Mouse (Mus musculus): ENCODE data around the gene Muc1. TPM values are rescaled to one million over a fixed set of nuclear protein-coding genes. Genes with fewer than 3 reads are reported as not detected.

Muc1 gene
- polyA plus RNA-seq, 1 experiment from 2014 or later = 0.30 TPM

GRCm38 (mm10) chr3:89277281-89278021 is 48.6 kb downstream of the Muc1 start:
- Histone ChIP-seq H3K4me1 (replicated peaks; ENCODE audit: control insufficient read depth, insufficient read depth, low read length) (peaks cover 26% of the 10 kb centered on the region), H3K27ac (ENCODE audit: low read depth, low read length) (no peak overlapping the region), H3K4me3 (ENCODE audit: low read depth, low read length) (peak overlapping the region; percentile 56), H3K27me3 (replicated peaks; ENCODE audit: control insufficient read depth, insufficient read depth, low read length) (peaks cover 48% of the 10 kb centered on the region), H3K4me2 (peak overlapping the region; percentile 94), H3K36me3 (ENCODE audit: control insufficient read depth, insufficient read depth, low read length) (no peaks in the 10 kb centered on the region), H3K9me3 (ENCODE audit: control insufficient read depth, low read length) (no peaks in the 10 kb centered on the region), H3K9ac (ENCODE audit: low read depth, low read length) (no peak overlapping the region)
- WGBS = 43% methylated on average over 14 of the region's 14 CpGs
- DNase-seq (ENCODE audit: low spot score) = no peak
- ATAC-seq (replicated peaks; ENCODE audit: low FRiP score) = no peak

GRCm38 (mm10) chr3:89278107-89278506 is 49.2 kb downstream of the Muc1 start:
- Histone ChIP-seq H3K9ac (ENCODE audit: low read depth, low read length) (peak overlapping the region; percentile 9; the same call in 1 of the 2 replicates), H3K36me3 (ENCODE audit: control insufficient read depth, insufficient read depth, low read length) (no peaks in the 10 kb centered on the region), H3K27ac (ENCODE audit: low read depth, low read length) (peak overlapping the region; percentile 43; the same call in 1 of the 2 replicates), H3K4me1 (replicated peaks; ENCODE audit: control insufficient read depth, insufficient read depth, low read length) (peaks cover 26% of the 10 kb centered on the region), H3K27me3 (replicated peaks; ENCODE audit: control insufficient read depth, insufficient read depth, low read length) (peaks cover 48% of the 10 kb centered on the region), H3K4me2 (peak overlapping the region; percentile 94), H3K9me3 (ENCODE audit: control insufficient read depth, low read length) (no peaks in the 10 kb centered on the region), H3K4me3 (ENCODE audit: low read depth, low read length) (peak overlapping the region; percentile 56)
- ATAC-seq (replicated peaks; ENCODE audit: low FRiP score) (no peak), DNase-seq (ENCODE audit: low spot score) (no peak)
- WGBS = 51% methylated on average over 7 of the region's 7 CpGs

GRCm38 (mm10) chr3:89278643-89279042 is 49.8 kb downstream of the Muc1 start:
- Histone ChIP-seq H3K4me3 (ENCODE audit: low read depth, low read length) (peak overlapping the region; percentile 56), H3K4me1 (replicated peaks; ENCODE audit: control insufficient read depth, insufficient read depth, low read length) (peaks cover 26% of the 10 kb centered on the region), H3K4me2 (peak overlapping the region; percentile 94), H3K9me3 (ENCODE audit: control insufficient read depth, low read length) (no peaks in the 10 kb centered on the region), H3K36me3 (ENCODE audit: control insufficient read depth, insufficient read depth, low read length) (no peaks in the 10 kb centered on the region), H3K27me3 (replicated peaks; ENCODE audit: control insufficient read depth, insufficient read depth, low read length) (peaks cover 48% of the 10 kb centered on the region), H3K9ac (ENCODE audit: low read depth, low read length) (peak overlapping the region; percentile 52; the same call in 1 of the 2 replicates), H3K27ac (ENCODE audit: low read depth, low read length) (no peak overlapping the region; the same call in 1 of the 2 replicates)
- no peak for ATAC-seq (replicated peaks; ENCODE audit: low FRiP score)
- 13% methylated on average over 8 of the region's 8 CpGs for WGBS
- no peak for DNase-seq (ENCODE audit: low spot score)

- H3K4me2 ChIP-seq = peak overlapping the region; percentile 94
- DNase-seq (ENCODE audit: low spot score) = peak; percentile 77
- H3K36me3 ChIP-seq (ENCODE audit: control insufficient read depth, insufficient read depth, low read length) = no peaks in the 10 kb centered on the region
- peaks cover 48% of the 10 kb centered on the region for H3K27me3 ChIP-seq (replicated peaks; ENCODE audit: control insufficient read depth, insufficient read depth, low read length)
- peak; percentile 47 for ATAC-seq (replicated peaks; ENCODE audit: low FRiP score)
- peak overlapping the region; percentile 56 for H3K4me3 ChIP-seq (ENCODE audit: low read depth, low read length)
- 3% methylated on average over 35 of the region's 35 CpGs for WGBS
- H3K9ac ChIP-seq (ENCODE audit: low read depth, low read length) = peak overlapping the region; percentile 52
- peak overlapping the region; percentile 29; the same call in 1 of the 2 replicates for H3K27ac ChIP-seq (ENCODE audit: low read depth, low read length)
- H3K9me3 ChIP-seq (ENCODE audit: control insufficient read depth, low read length) = no peaks in the 10 kb centered on the region
- H3K4me1 ChIP-seq (replicated peaks; ENCODE audit: control insufficient read depth, insufficient read depth, low read length) = peaks cover 26% of the 10 kb centered on the region
These were observed 50.5 kb downstream of the Muc1 start for GRCm38 (mm10) chr3:89279153-89279890.

GRCm38 (mm10) chr3:89280050-89280605 is 51.3 kb downstream of the Muc1 start:
- H3K4me2 ChIP-seq = peak overlapping the region; percentile 94
- H3K27me3 ChIP-seq (replicated peaks; ENCODE audit: control insufficient read depth, insufficient read depth, low read length) = peaks cover 50% of the 10 kb centered on the region
- ATAC-seq (replicated peaks; ENCODE audit: low FRiP score) (no peak), DNase-seq (ENCODE audit: low spot score) (peak; percentile 50)
- H3K9ac ChIP-seq (ENCODE audit: low read depth, low read length) = peak overlapping the region; percentile 52
- WGBS = under 1% methylated on average over 29 of the region's 29 CpGs
- H3K36me3 ChIP-seq (ENCODE audit: control insufficient read depth, insufficient read depth, low read length) = no peaks in the 10 kb centered on the region
- no peak overlapping the region for H3K27ac ChIP-seq (ENCODE audit: low read depth, low read length)
- no peaks in the 10 kb centered on the region for H3K9me3 ChIP-seq (ENCODE audit: control insufficient read depth, low read length)
- peaks cover 26% of the 10 kb centered on the region for H3K4me1 ChIP-seq (replicated peaks; ENCODE audit: control insufficient read depth, insufficient read depth, low read length)
- peak overlapping the region; percentile 56 for H3K4me3 ChIP-seq (ENCODE audit: low read depth, low read length)

GRCm38 (mm10) chr3:89280606-89281511 is 52.0 kb downstream of the Muc1 start, which contains the start of gene Efna1:
TSS of gene Efna1 (minus strand) at chr3:89281142.
- Histone ChIP-seq H3K27ac (ENCODE audit: low read depth, low read length) (peak within 1 kb of the TSS; percentile 38; the same call in 1 of the 2 replicates), H3K4me1 (replicated peaks; ENCODE audit: control insufficient read depth, insufficient read depth, low read length) (peaks cover 26% of the 10 kb centered on the region), H3K4me3 (ENCODE audit: low read depth, low read length) (peak within 1 kb of the TSS; percentile 56), H3K4me2 (peak within 1 kb of the TSS; percentile 94), H3K27me3 (replicated peaks; ENCODE audit: control insufficient read depth, insufficient read depth, low read length) (peaks cover 50% of the 10 kb centered on the region), H3K36me3 (ENCODE audit: control insufficient read depth, insufficient read depth, low read length) (no peaks in the 10 kb centered on the region), H3K9me3 (ENCODE audit: control insufficient read depth, low read length) (no peaks in the 10 kb centered on the region), H3K9ac (ENCODE audit: low read depth, low read length) (peak within 1 kb of the TSS; percentile 52)
- whole genome bisulfite sequencing = 1% methylated on average over 52 of the region's 52 CpGs
- 0 out of 2 replicates have a peak, but pooled peaks have one; percentile 37 for ATAC-seq (replicated peaks; ENCODE audit: low FRiP score)
- DNase-seq (ENCODE audit: low spot score) = peak; percentile 50

- ATAC-seq (replicated peaks; ENCODE audit: low FRiP score) (no peak), DNase-seq (ENCODE audit: low spot score) (peak; percentile 80)
- Histone ChIP-seq H3K4me2 (peak overlapping the region; percentile 94), H3K27me3 (replicated peaks; ENCODE audit: control insufficient read depth, insufficient read depth, low read length) (peaks cover 50% of the 10 kb centered on the region), H3K36me3 (ENCODE audit: control insufficient read depth, insufficient read depth, low read length) (no peaks in the 10 kb centered on the region), H3K4me3 (ENCODE audit: low read depth, low read length) (peak overlapping the region; percentile 56), H3K9me3 (ENCODE audit: control insufficient read depth, low read length) (no peaks in the 10 kb centered on the region), H3K4me1 (replicated peaks; ENCODE audit: control insufficient read depth, insufficient read depth, low read length) (peaks cover 26% of the 10 kb centered on the region), H3K27ac (ENCODE audit: low read depth, low read length) (no peak overlapping the region), H3K9ac (ENCODE audit: low read depth, low read length) (no peak overlapping the region)
- WGBS = 13% methylated on average over 20 of the region's 20 CpGs
These were observed 52.9 kb downstream of the Muc1 start for GRCm38 (mm10) chr3:89281579-89282290.

All from liver, embryonic 11.5 days (tissue).